8 mouse cellular contexts compared by ENCODE assay signal in genomic region chr3:86812689-86813088, GRCm38 (mm10).
A peak's percentile ranks its signal among the peaks of the same experiment; 100 is the strongest.
DNase-seq lines count a peak whose midpoint lies in the region; ATAC-seq lines count a peak whose summit lies in the region.

No protein-coding gene starts in this region.

- H3K36me3 ChIP-seq in forebrain, embryonic 10.5 days (replicated peaks) = peaks cover 18% of the 10 kb centered on the region
- no peaks in the 10 kb centered on the region for H3K36me3 ChIP-seq in heart, embryonic 16.5 days (ENCODE audit: control insufficient read depth, insufficient read depth)
- H3K36me3 ChIP-seq in neural tube, embryonic 15.5 days = peaks cover 17% of the 10 kb centered on the region

- H3K4me2 ChIP-seq in heart, embryonic 16.5 days (ENCODE audit: low read depth, low read length) = no peak overlapping the region
- H3K4me2 ChIP-seq in neural tube, embryonic 15.5 days = no peak overlapping the region

- H3K27ac ChIP-seq in forebrain, embryonic 10.5 days = no peak overlapping the region
- no peak overlapping the region for H3K27ac ChIP-seq in heart, embryonic 16.5 days (ENCODE audit: low read length)
- H3K27ac ChIP-seq in neural tube, embryonic 15.5 days (replicated peaks) = no peak overlapping the region

- H3K27me3 ChIP-seq in forebrain, embryonic 10.5 days (ENCODE audit: poor library complexity, severe bottlenecking) = no peaks in the 10 kb centered on the region
- H3K27me3 ChIP-seq in heart, embryonic 16.5 days (ENCODE audit: control insufficient read depth, insufficient read depth, low read length) = no peaks in the 10 kb centered on the region
- H3K27me3 ChIP-seq in neural tube, embryonic 15.5 days (replicated peaks) = no peaks in the 10 kb centered on the region

- peaks cover 5% of the 10 kb centered on the region for H3K4me1 ChIP-seq in forebrain, embryonic 10.5 days
- 0 out of 2 replicates have a peak, but pooled peaks cover 2% of the 10 kb centered on the region for H3K4me1 ChIP-seq in heart, embryonic 16.5 days (ENCODE audit: control insufficient read depth, insufficient read depth, low read length)
- H3K4me1 ChIP-seq in neural tube, embryonic 15.5 days = peaks cover 5% of the 10 kb centered on the region; the same call in 1 of the 2 replicates

- no peak overlapping the region for H3K9ac ChIP-seq in heart, embryonic 16.5 days (ENCODE audit: low read length)
- no peak overlapping the region for H3K9ac ChIP-seq in neural tube, embryonic 15.5 days (replicated peaks)

- no peak overlapping the region for H3K4me3 ChIP-seq in forebrain, embryonic 10.5 days
- no peak overlapping the region for H3K4me3 ChIP-seq in heart, embryonic 16.5 days (ENCODE audit: low read length)
- no peak overlapping the region for H3K4me3 ChIP-seq in neural tube, embryonic 15.5 days (replicated peaks)

- peak; percentile 57 to 64 for DNase-seq in CD8-positive naive resting alpha-beta T cell, adult 2 months (ENCODE audit: low read depth in 2 of 2, low spot score in 2 of 2)
- peak; percentile 69 for DNase-seq in c-Kit-negative CD71-positive TER-119-positive erythroid progenitor cells, embryonic 14.5 days (ENCODE audit: low read depth, low spot score)
- DNase-seq in forebrain, embryonic 10.5 days (ENCODE audit: extremely low spot score, low spot score) = peak; percentile 71
- peak; percentile 89 for DNase-seq in kidney, postnatal 14 days
- DNase-seq in lung, adult 18-20 months = peak; percentile 79 to 82
- DNase-seq in testis, postnatal 10 days (ENCODE audit: low spot score) = peak; percentile 70

- WGBS in forebrain, embryonic 10.5 days = 23% methylated on average over 3 of the region's 3 CpGs
- 20% methylated on average over 3 of the region's 3 CpGs for WGBS in heart, embryonic 16.5 days
- 11% methylated on average over 3 of the region's 3 CpGs for WGBS in neural tube, embryonic 15.5 days

- ATAC-seq in heart, embryonic 16.5 days (replicated peaks; ENCODE audit: extremely low read depth, insufficient read depth, low FRiP score) = peak; percentile 75; the same call in 1 of the 2 replicates
- peak; percentile 64; the same call in 1 of the 2 replicates for ATAC-seq in neural tube, embryonic 15.5 days (ENCODE audit: low FRiP score)

- H3K9me3 ChIP-seq in forebrain, embryonic 10.5 days = no peaks in the 10 kb centered on the region
- H3K9me3 ChIP-seq in heart, embryonic 16.5 days (replicated peaks; ENCODE audit: control insufficient read depth, low read length) = no peaks in the 10 kb centered on the region
- no peaks in the 10 kb centered on the region for H3K9me3 ChIP-seq in neural tube, embryonic 15.5 days (replicated peaks)
